8 mouse cellular contexts compared by ENCODE assay signal in genomic region chr5:113811824-113812420, GRCm38 (mm10). TPM values are rescaled to one million over a fixed set of nuclear protein-coding genes. Genes with fewer than 3 reads are reported as not detected.
DNase-seq lines count a peak whose midpoint lies in the region; ATAC-seq and TF ChIP-seq lines count a peak whose summit lies in the region.
"Not testable (repeated sequence)": the region's sequence is repeated elsewhere in the genome, so short reads cannot be mapped to it uniquely, and the experiment has no call there.
"Had no signal": no experiment of that assay in that cellular context is flagged by ENCODE, and none has a peak within 500 bp of the region (broad histone marks: within the 10 kb centered on the region; RNA-seq: fewer than 3 reads in every experiment).

No protein-coding gene starts in this region.

- not testable (repeated sequence) for H3K9ac ChIP-seq in MEL (ENCODE audit: control insufficient read depth, low read depth, low read length, poor library complexity, severe bottlenecking); intestine, embryonic 14.5 days (ENCODE audit: low read length); midbrain, postnatal 0 days (replicated peaks; ENCODE audit: low read length, poor library complexity, severe bottlenecking)

- TF ChIP-seq CTCF in MEL (IDR thresholded peaks at IDR 0.05 in 2 of 3, conservative IDR thresholded peaks at IDR 0.05 in 1 of 3; ENCODE audit: control insufficient read depth in 1 of 3, insufficient read depth in 1 of 3, low read depth in 2 of 3, low read length in 3 of 3, poor library complexity in 1 of 3, severe bottlenecking in 1 of 3): peak in 2 of 3 experiments; percentile 28 to 43; a peak in 3 of 6 replicates
- TF ChIP-seq CTCF in lung, adult 2 months (IDR thresholded peaks at IDR 0.05; ENCODE audit: insufficient read depth, low read length): peak; percentile 3; the same call in 1 of the 2 replicates
- TF ChIP-seq CTCF in midbrain, postnatal 0 days (IDR thresholded peaks at IDR 0.05): peak; percentile 47

- H3K27ac ChIP-seq in MEL (ENCODE audit: control insufficient read depth, low read depth, low read length); intestine, embryonic 14.5 days (ENCODE audit: low read depth); midbrain, postnatal 0 days (ENCODE audit: low read depth, low read length): not testable (repeated sequence)

- ATAC-seq in intestine, embryonic 14.5 days (replicated peaks; ENCODE audit: low FRiP score, low TSS enrichment, low read depth); midbrain, postnatal 0 days (ENCODE audit: low FRiP score): not testable (repeated sequence)

- not testable (repeated sequence) for H3K9me3 ChIP-seq in MEL (replicated peaks; ENCODE audit: insufficient read depth, low read length); intestine, embryonic 14.5 days (ENCODE audit: control insufficient read depth, low read length); midbrain, postnatal 0 days (ENCODE audit: low read length)

- H3K4me3 ChIP-seq in MEL (ENCODE audit: control insufficient read depth in 1 of 2, insufficient read depth in 1 of 2, low read depth in 2 of 2, low read length in 2 of 2); intestine, embryonic 14.5 days (ENCODE audit: low read depth, low read length); lung, adult 2 months (replicated peaks; ENCODE audit: extremely low read depth, low read depth, low read length); midbrain, postnatal 0 days (ENCODE audit: low read depth, low read length): not testable (repeated sequence)

- not testable (repeated sequence) for TF ChIP-seq EP300 in MEL (IDR thresholded peaks at IDR 0.05; ENCODE audit: low read depth in 1 of 2, low read length in 2 of 2)

- H3K4me1 ChIP-seq in MEL (ENCODE audit: control insufficient read depth in 1 of 2, insufficient read depth in 2 of 2, low read length in 2 of 2); intestine, embryonic 14.5 days (replicated peaks; ENCODE audit: control insufficient read depth, insufficient read depth, low read length); lung, adult 2 months (ENCODE audit: control insufficient read depth, insufficient read depth, low read length); midbrain, postnatal 0 days (ENCODE audit: insufficient read depth, low read length): not testable (repeated sequence)

- not testable (repeated sequence) for TF ChIP-seq POLR2A in MEL (IDR thresholded peaks at IDR 0.05; ENCODE audit: control insufficient read depth in 1 of 2, insufficient read depth in 1 of 2, low read depth in 1 of 2, low read length in 2 of 2, poor library complexity in 1 of 2); lung, adult 2 months (IDR thresholded peaks at IDR 0.05; ENCODE audit: borderline replicate concordance, extremely low read depth, low read depth, low read length)

- H3K4me2 ChIP-seq in intestine, embryonic 14.5 days (ENCODE audit: low read length); midbrain, postnatal 0 days (ENCODE audit: low read depth, low read length, poor library complexity, severe bottlenecking): not testable (repeated sequence)

- H3K79me2 ChIP-seq in MEL (ENCODE audit: control insufficient read depth, insufficient read depth, low read length, poor library complexity): not testable (repeated sequence)

- TF ChIP-seq RAD21 in MEL (IDR thresholded peaks at IDR 0.05; ENCODE audit: low read depth, low read length): peak; percentile 28

- not testable (repeated sequence) for H3K36me3 ChIP-seq in MEL (ENCODE audit: control insufficient read depth in 1 of 2, insufficient read depth in 2 of 2, low read length in 2 of 2); intestine, embryonic 14.5 days (ENCODE audit: control insufficient read depth, insufficient read depth, low read length); midbrain, postnatal 0 days (ENCODE audit: insufficient read depth, low read length)

- not testable (repeated sequence) for H3K27me3 ChIP-seq in MEL (ENCODE audit: control insufficient read depth in 1 of 2, insufficient read depth in 2 of 2, low read length in 2 of 2); intestine, embryonic 14.5 days (replicated peaks; ENCODE audit: control insufficient read depth, insufficient read depth, low read length); midbrain, postnatal 0 days (ENCODE audit: insufficient read depth, low read length)

- 15% methylated on average over 11 of the region's 12 CpGs for WGBS in intestine, embryonic 14.5 days
- WGBS in lung, adult 2 months: 17% methylated on average over 11 of the region's 12 CpGs
- WGBS in midbrain, postnatal 0 days: 23% methylated on average over 11 of the region's 12 CpGs

- peak; percentile 18 for DNase-seq in MEL (ENCODE audit: low read depth, low spot score)
- peak; percentile 11 for DNase-seq in cerebellum, adult 9-10 months
- peak; percentile 34 for DNase-seq in heart, adult 8-10 months (ENCODE audit: low spot score)
- DNase-seq in intestine, embryonic 14.5 days (ENCODE audit: low spot score): peak; percentile 68
- peak; percentile 44 to 56 for DNase-seq in kidney, postnatal 4 days
- not testable (repeated sequence) for DNase-seq in lung, adult 2 months; midbrain, postnatal 0 days (ENCODE audit: low spot score)

RNA-seq across cellular contexts. Expression of gene Tmem119, which starts 11.6 kb away (rescaled TPM):
- total RNA-seq in MEL (2012; rRNA removed): not detected in 2 replicates
- under 1 TPM in 1 of 2 experiments, not detected in 1; 0.13 TPM for polyA plus RNA-seq in MEL (2012; ENCODE audit: insufficient read depth in 1 of 2, insufficient read length in 2 of 2, low read depth in 1 of 2, low replicate concordance in 2 of 2, missing spikeins in 1 of 2)
- 1 to 10 TPM; 2.0 to 4.6 (median 2.7) TPM for total RNA-seq in heart, adult 8-10 months (2022)
- 41.9 and 46.1 TPM in 2 replicates for polyA plus RNA-seq in intestine, embryonic 14.5 days (2014; fragmentation: Nextera tagmentation; extraction: Ambion mirVana)
- 59.9 and 72.5 TPM in 2 replicates for polyA plus RNA-seq in lung, adult 2 months (2012; rRNA removed)
- 9.5 and 10.1 TPM in 2 replicates for total RNA-seq in midbrain, postnatal 0 days (2014; rRNA removed)
- 5.9 and 6.3 TPM in 2 replicates for polyA plus RNA-seq in midbrain, postnatal 0 days (2015; fragmentation: Nextera tagmentation; extraction: Ambion mirVana)
- total RNA-seq: monocyte, adult 5-6 weeks had no signal

RNA-seq across cellular contexts. Expression of gene Selplg, which starts 20.5 kb away (rescaled TPM):
- 24.2 and 29.1 TPM in 2 replicates for total RNA-seq in MEL (2012; rRNA removed)
- polyA plus RNA-seq in MEL (2012; ENCODE audit: insufficient read depth in 1 of 2, insufficient read length in 2 of 2, low read depth in 1 of 2, low replicate concordance in 2 of 2, missing spikeins in 1 of 2): 10 to 100 TPM in 1 of 2 experiments, not detected in 1; 48.2 TPM
- total RNA-seq in heart, adult 8-10 months (2022): 10 to 100 TPM in 1 of 4 experiments, 1 to 10 TPM in 3; 1.8 to 10.3 (median 2.6) TPM
- 4.0 and 4.7 TPM in 2 replicates for polyA plus RNA-seq in intestine, embryonic 14.5 days (2014; fragmentation: Nextera tagmentation; extraction: Ambion mirVana)
- polyA plus RNA-seq in lung, adult 2 months (2012; rRNA removed): 96.6 and 100 TPM in 2 replicates
- 0.52 and 3.1 TPM in 2 replicates for total RNA-seq in midbrain, postnatal 0 days (2014; rRNA removed)
- polyA plus RNA-seq in midbrain, postnatal 0 days (2015; fragmentation: Nextera tagmentation; extraction: Ambion mirVana): 1.9 and 2.3 TPM in 2 replicates

RNA-seq across cellular contexts. Expression of gene Iscu, which starts 39.4 kb away (rescaled TPM):
- total RNA-seq in MEL (2012; rRNA removed): 84.1 and 95.7 TPM in 2 replicates
- 100 to 1,000 TPM in 1 of 2 experiments, not detected in 1; 150 TPM for polyA plus RNA-seq in MEL (2012; ENCODE audit: insufficient read depth in 1 of 2, insufficient read length in 2 of 2, low read depth in 1 of 2, low replicate concordance in 2 of 2, missing spikeins in 1 of 2)
- 100 to 1,000 TPM; 195 to 224 (median 212) TPM for total RNA-seq in heart, adult 8-10 months (2022)
- polyA plus RNA-seq in intestine, embryonic 14.5 days (2014; fragmentation: Nextera tagmentation; extraction: Ambion mirVana): 108 and 110 TPM in 2 replicates
- polyA plus RNA-seq in lung, adult 2 months (2012; rRNA removed): 115 and 118 TPM in 2 replicates
- total RNA-seq in midbrain, postnatal 0 days (2014; rRNA removed): 65.3 and 65.8 TPM in 2 replicates
- 96.9 and 102 TPM in 2 replicates for polyA plus RNA-seq in midbrain, postnatal 0 days (2015; fragmentation: Nextera tagmentation; extraction: Ambion mirVana)

RNA-seq across cellular contexts. Expression of gene Sart3, which starts 39.6 kb away (rescaled TPM):
- 38.5 and 41.4 TPM in 2 replicates for total RNA-seq in MEL (2012; rRNA removed)
- 10 to 100 TPM in 1 of 2 experiments, not detected in 1; 74.4 TPM for polyA plus RNA-seq in MEL (2012; ENCODE audit: insufficient read depth in 1 of 2, insufficient read length in 2 of 2, low read depth in 1 of 2, low replicate concordance in 2 of 2, missing spikeins in 1 of 2)
- 10 to 100 TPM; 11.2 to 12.6 (median 12.2) TPM for total RNA-seq in heart, adult 8-10 months (2022)
- 44.0 and 46.3 TPM in 2 replicates for polyA plus RNA-seq in intestine, embryonic 14.5 days (2014; fragmentation: Nextera tagmentation; extraction: Ambion mirVana)
- polyA plus RNA-seq in lung, adult 2 months (2012; rRNA removed): 20.2 and 24.2 TPM in 2 replicates
- 44.7 and 51.1 TPM in 2 replicates for total RNA-seq in midbrain, postnatal 0 days (2014; rRNA removed)
- 24.8 and 26.5 TPM in 2 replicates for polyA plus RNA-seq in midbrain, postnatal 0 days (2015; fragmentation: Nextera tagmentation; extraction: Ambion mirVana)
